Mouse (Mus musculus) G1E (cell line): ENCODE results near the gene Trnt1. TPM values are rescaled to one million over a fixed set of nuclear protein-coding genes. Genes with fewer than 3 reads are reported as not detected.

ENCODE experiments used
- ATAC-seq: 2 replicates; pipeline ENCODE4 v1.8.0; 2016; ENCODE audit warnings: mild to moderate bottlenecking; ENCODE audit not compliant: insufficient number of reproducible peaks, poor library complexity, low FRiP score, severe bottlenecking; ENCODE audit errors: extremely low read depth
- DNase-seq: peaks from one replicate; pipeline ENCODE4 v3.0.0; 2012; ENCODE audit warnings: low spot score
- H3K27me3 ChIP-seq: 2 replicates; pipeline ENCODE4 v1.6.1; 2012; ENCODE audit warnings: mild to moderate bottlenecking, low read length, inconsistent platforms; ENCODE audit not compliant: insufficient read depth
- H3K36me3 ChIP-seq: replicated peaks from 2 replicates; pipeline ENCODE3; 2012; ENCODE audit warnings: mild to moderate bottlenecking, inconsistent platforms
- H3K4me1 ChIP-seq: 2 replicates; pipeline ENCODE4 v1.6.1; 2012; ENCODE audit warnings: low read depth, low read length, inconsistent platforms, mixed read lengths; ENCODE audit not compliant: insufficient read depth
- H3K4me3 ChIP-seq: 2 replicates; pipeline ENCODE4 v1.5.1; 2012; ENCODE audit warnings: low read depth, mild to moderate bottlenecking, inconsistent platforms, low read length, moderate library complexity, mixed read lengths
- H3K9me3 ChIP-seq: replicated peaks from 2 replicates; pipeline ENCODE4 v1.6.1; 2012; ENCODE audit warnings: inconsistent platforms
- CTCF ChIP-seq: IDR thresholded peaks from 2 replicates; pipeline ENCODE4 v1.5.1; 2012; ENCODE audit warnings: low read depth, low read length, inconsistent platforms, mixed read lengths
- GATA1 ChIP-seq: IDR thresholded peaks from 2 replicates; pipeline ENCODE4 v1.6.1; 2012; ENCODE audit warnings: borderline replicate concordance, low read length, inconsistent platforms, mixed read lengths
- GATA2 ChIP-seq: IDR thresholded peaks from 2 replicates; pipeline ENCODE4 v1.6.1; 2012; ENCODE audit warnings: low read depth, low read length, inconsistent platforms, borderline replicate concordance
- POLR2AphosphoS5 ChIP-seq: IDR thresholded peaks from 2 replicates; pipeline ENCODE4 v1.6.1; 2012; ENCODE audit warnings: low read depth, low read length, inconsistent platforms; ENCODE audit not compliant: insufficient replicate concordance
- TAL1 ChIP-seq: conservative IDR thresholded peaks from 2 replicates; pipeline ENCODE4 v1.6.1; 2012; ENCODE audit warnings: low read depth, low read length, inconsistent platforms, mixed read lengths
- polyA plus RNA-seq: library from polyadenylated mRNA; stranded (reverse); fragments of >175 nt; gene quantifications from 2 replicates; pipeline ENCODE4 v1.2.3, GENCODE M21; 2012
- total RNA-seq, 2 experiments: library from RNA; stranded (forward) in 1 of 2; stranded (reverse) in 1 of 2; fragments of 200-1000 nt in 1 of 2; fragments of >200 nt in 1 of 2; fragmentation: Nextera tagmentation in 1 of 2; gene quantifications; 2 replicates each; pipeline ENCODE4 v1.2.3; 2014 to 2017

The Trnt1 gene
- total and polyA plus RNA-seq, 3 experiments: 7.5 to 155 (median 71.6) TPM

DNA sequence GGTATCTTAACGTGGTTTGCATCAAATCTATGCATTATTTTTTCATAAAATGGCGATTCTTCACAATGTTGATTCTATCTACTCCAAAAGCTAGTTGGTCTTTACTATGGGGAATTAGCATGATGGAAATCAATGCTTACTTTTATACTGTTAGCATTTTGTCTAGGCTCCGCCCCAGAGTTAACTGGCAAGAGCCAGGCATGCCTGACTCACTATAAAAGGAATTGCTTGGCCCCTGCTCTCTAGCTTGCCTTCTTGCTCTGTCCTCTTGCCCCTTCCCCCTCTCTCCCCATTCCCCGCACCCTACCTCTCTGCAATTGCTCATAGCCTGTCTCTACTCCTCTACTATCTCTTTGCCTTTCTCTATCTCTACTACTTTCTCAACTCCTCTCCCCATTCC, 2.1 kb upstream of the Trnt1 start:
- H3K4me1 ChIP-seq: peaks cover 17% of the 10 kb centered on the region
- H3K27me3 ChIP-seq: no peaks in the 10 kb centered on the region
- H3K4me3 ChIP-seq: no peak overlapping the region
- DNase-seq (no peak), ATAC-seq (no peak)
- H3K36me3 ChIP-seq: peaks cover 11% of the 10 kb centered on the region
- TF ChIP-seq GATA1 (no peak), CTCF (no peak), POLR2AphosphoS5 (no peak), GATA2 (no peak), TAL1 (no peak)
- H3K9me3 ChIP-seq: no peaks in the 10 kb centered on the region

GRCm38 (mm10) chr6:106769290-106769866, 458 bp downstream of the Trnt1 start:
- peaks cover 20% of the 10 kb centered on the region for H3K4me1 ChIP-seq
- TF ChIP-seq GATA2: no peak
- no peak for TF ChIP-seq TAL1
- TF ChIP-seq GATA1: no peak
- no peak for TF ChIP-seq CTCF
- TF ChIP-seq POLR2AphosphoS5: no peak
- no peaks in the 10 kb centered on the region for H3K27me3 ChIP-seq
- peaks cover 35% of the 10 kb centered on the region for H3K36me3 ChIP-seq
- no peaks in the 10 kb centered on the region for H3K9me3 ChIP-seq
- H3K4me3 ChIP-seq: peak overlapping the region; percentile 88
- DNase-seq: no peak
- peak; percentile 41 for ATAC-seq

DNA sequence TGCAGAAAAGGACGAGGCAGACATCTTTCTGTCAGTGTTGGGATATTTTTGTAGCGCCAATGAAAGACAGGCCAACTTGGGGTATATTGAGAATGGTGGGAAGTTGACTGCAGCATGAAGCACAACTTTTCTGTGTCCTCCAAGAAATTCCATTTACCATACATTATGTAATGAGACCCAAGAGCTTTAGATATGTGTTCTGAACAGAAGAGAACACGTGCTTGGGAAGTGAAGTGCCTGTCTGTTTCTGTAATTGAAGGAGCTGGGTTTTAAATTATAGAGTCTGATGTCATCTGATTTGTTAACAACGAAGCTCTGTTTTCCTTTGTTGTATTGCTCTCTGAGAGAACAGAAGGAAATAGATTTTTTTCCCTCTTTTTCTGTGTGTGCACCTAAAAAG, 1.1 kb downstream of the Trnt1 start:
- DNase-seq: no peak
- Histone ChIP-seq H3K4me1 (peaks cover 20% of the 10 kb centered on the region), H3K36me3 (peaks cover 39% of the 10 kb centered on the region), H3K4me3 (peak overlapping the region; percentile 88), H3K27me3 (no peaks in the 10 kb centered on the region), H3K9me3 (no peaks in the 10 kb centered on the region)
- no peak for ATAC-seq
- TF ChIP-seq GATA2 (no peak), TAL1 (no peak), POLR2AphosphoS5 (no peak), GATA1 (no peak), CTCF (no peak)

GRCm38 (mm10) chr6:106787138-106787537, 18.2 kb downstream of the Trnt1 start:
- Histone ChIP-seq H3K4me3 (no peak overlapping the region), H3K4me1 (no peaks in the 10 kb centered on the region), H3K27me3 (no peaks in the 10 kb centered on the region), H3K9me3 (no peaks in the 10 kb centered on the region), H3K36me3 (peaks cover 58% of the 10 kb centered on the region)
- TF ChIP-seq CTCF (no peak), GATA1 (no peak)
- ATAC-seq: no peak
- DNase-seq: no peak

- H3K36me3 ChIP-seq: peaks cover 73% of the 10 kb centered on the region
- DNase-seq (no peak), ATAC-seq (no peak)
- H3K4me1 ChIP-seq: peaks cover 3% of the 10 kb centered on the region; the same call in 1 of the 2 replicates
- H3K27me3 ChIP-seq: no peaks in the 10 kb centered on the region
- TF ChIP-seq CTCF: no peak
- TF ChIP-seq GATA1: no peak
- no peak for TF ChIP-seq POLR2AphosphoS5
- no peak for TF ChIP-seq TAL1
- TF ChIP-seq GATA2: no peak
- H3K9me3 ChIP-seq: no peaks in the 10 kb centered on the region
- no peak overlapping the region for H3K4me3 ChIP-seq
Measured at GRCm38 (mm10) chr6:106791429-106791828, 22.5 kb downstream of the Trnt1 start.

GRCm38 (mm10) chr6:106792486-106792885, 23.6 kb downstream of the Trnt1 start:
- ATAC-seq: no peak
- no peak for DNase-seq
- Histone ChIP-seq H3K4me3 (no peak overlapping the region), H3K36me3 (peaks cover 66% of the 10 kb centered on the region), H3K27me3 (no peaks in the 10 kb centered on the region), H3K4me1 (peaks cover 6% of the 10 kb centered on the region; the same call in 1 of the 2 replicates), H3K9me3 (no peaks in the 10 kb centered on the region)
- TF ChIP-seq POLR2AphosphoS5 (no peak), GATA1 (no peak), CTCF (no peak), TAL1 (no peak), GATA2 (no peak)

- ATAC-seq (no peak), DNase-seq (no peak)
- Histone ChIP-seq H3K4me1 (peaks cover 7% of the 10 kb centered on the region; the same call in 1 of the 2 replicates), H3K4me3 (no peak overlapping the region), H3K27me3 (no peaks in the 10 kb centered on the region), H3K36me3 (peaks cover 60% of the 10 kb centered on the region), H3K9me3 (no peaks in the 10 kb centered on the region)
- TF ChIP-seq CTCF (no peak), GATA1 (no peak), GATA2 (no peak), TAL1 (no peak)
Measured at GRCm38 (mm10) chr6:106793088-106793487, 24.2 kb downstream of the Trnt1 start.
